Mouse (Mus musculus): Measurements from ENCODE around the gene Bbx. TPM values are rescaled to one million over a fixed set of nuclear protein-coding genes. Genes with fewer than 3 reads are reported as not detected.

Gene Bbx
- polyA plus RNA-seq, 1 experiment = 55.5 TPM

- no peak overlapping the region for H3K27ac ChIP-seq (ENCODE audit: control insufficient read depth, insufficient read depth, low read depth, low read length)
- H3K4me3 ChIP-seq (ENCODE audit: control insufficient read depth, low read depth, low read length) = no peak overlapping the region
- H3K27me3 ChIP-seq (ENCODE audit: control insufficient read depth, insufficient read depth, low read length) = no peaks in the 10 kb centered on the region
- no peaks in the 10 kb centered on the region for H3K4me1 ChIP-seq (ENCODE audit: control insufficient read depth, insufficient read depth, low read length)
- TF ChIP-seq POLR2A (IDR thresholded peaks at IDR 0.05; ENCODE audit: control insufficient read depth, low read depth, low read length) = no peak
- no peak for TF ChIP-seq CTCF (IDR thresholded peaks at IDR 0.05; ENCODE audit: control insufficient read depth, insufficient read depth, insufficient replicate concordance, low read depth, low read length)
- no peaks in the 10 kb centered on the region for H3K36me3 ChIP-seq (ENCODE audit: control insufficient read depth, insufficient read depth, low read length)
Measured at GRCm38 (mm10) chr16:50196118-50196517, 236.1 kb downstream of the Bbx start.

GRCm38 (mm10) chr16:50192626-50193025 is 239.6 kb downstream of the Bbx start:
- Histone ChIP-seq H3K4me3 (ENCODE audit: control insufficient read depth, low read depth, low read length) (no peak overlapping the region), H3K27me3 (ENCODE audit: control insufficient read depth, insufficient read depth, low read length) (no peaks in the 10 kb centered on the region), H3K4me1 (ENCODE audit: control insufficient read depth, insufficient read depth, low read length) (no peaks in the 10 kb centered on the region), H3K36me3 (ENCODE audit: control insufficient read depth, insufficient read depth, low read length) (no peaks in the 10 kb centered on the region), H3K27ac (ENCODE audit: control insufficient read depth, insufficient read depth, low read depth, low read length) (no peak overlapping the region)
- TF ChIP-seq CTCF (IDR thresholded peaks at IDR 0.05; ENCODE audit: control insufficient read depth, insufficient read depth, insufficient replicate concordance, low read depth, low read length) = no peak
- TF ChIP-seq POLR2A (IDR thresholded peaks at IDR 0.05; ENCODE audit: control insufficient read depth, low read depth, low read length) = no peak

DNA sequence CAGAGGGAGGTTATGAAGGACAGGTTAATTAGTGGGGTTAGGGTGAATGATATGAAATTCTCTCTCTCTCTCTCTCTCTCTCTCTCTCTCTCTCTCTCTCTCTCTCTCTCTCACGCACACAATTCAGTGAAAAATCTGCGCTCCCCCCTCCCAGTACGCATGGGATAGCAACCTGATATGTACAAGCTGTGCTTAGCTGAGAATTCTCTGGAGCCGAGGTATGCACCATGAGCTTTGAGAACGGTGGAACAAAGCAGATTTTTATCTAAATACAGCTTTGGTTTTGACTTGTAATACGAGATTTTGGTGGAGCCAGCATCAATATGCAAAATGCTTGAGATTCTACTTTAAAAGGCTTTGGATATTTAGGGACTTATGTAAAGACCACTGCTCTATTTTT is 243.1 kb downstream of the Bbx start:
- no peaks in the 10 kb centered on the region for H3K36me3 ChIP-seq (ENCODE audit: control insufficient read depth, insufficient read depth, low read length)
- H3K27me3 ChIP-seq (ENCODE audit: control insufficient read depth, insufficient read depth, low read length) = no peaks in the 10 kb centered on the region
- no peaks in the 10 kb centered on the region for H3K4me1 ChIP-seq (ENCODE audit: control insufficient read depth, insufficient read depth, low read length)
- TF ChIP-seq CTCF (IDR thresholded peaks at IDR 0.05; ENCODE audit: control insufficient read depth, insufficient read depth, insufficient replicate concordance, low read depth, low read length) (no peak), POLR2A (IDR thresholded peaks at IDR 0.05; ENCODE audit: control insufficient read depth, low read depth, low read length) (no peak)
- no peak overlapping the region for H3K27ac ChIP-seq (ENCODE audit: control insufficient read depth, insufficient read depth, low read depth, low read length)
- H3K4me3 ChIP-seq (ENCODE audit: control insufficient read depth, low read depth, low read length) = no peak overlapping the region

- H3K4me1 ChIP-seq (ENCODE audit: control insufficient read depth, insufficient read depth, low read length) = peaks cover 2% of the 10 kb centered on the region; the same call in 1 of the 2 replicates
- no peaks in the 10 kb centered on the region for H3K36me3 ChIP-seq (ENCODE audit: control insufficient read depth, insufficient read depth, low read length)
- no peak for TF ChIP-seq POLR2A (IDR thresholded peaks at IDR 0.05; ENCODE audit: control insufficient read depth, low read depth, low read length)
- no peak for TF ChIP-seq CTCF (IDR thresholded peaks at IDR 0.05; ENCODE audit: control insufficient read depth, insufficient read depth, insufficient replicate concordance, low read depth, low read length)
- H3K4me3 ChIP-seq (ENCODE audit: control insufficient read depth, low read depth, low read length) = no peak overlapping the region
- H3K27me3 ChIP-seq (ENCODE audit: control insufficient read depth, insufficient read depth, low read length) = no peaks in the 10 kb centered on the region
- H3K27ac ChIP-seq (ENCODE audit: control insufficient read depth, insufficient read depth, low read depth, low read length) = no peak overlapping the region
Measured at GRCm38 (mm10) chr16:50186604-50187003, 245.6 kb downstream of the Bbx start.

- TF ChIP-seq POLR2A (IDR thresholded peaks at IDR 0.05; ENCODE audit: control insufficient read depth, low read depth, low read length) = no peak
- no peak for TF ChIP-seq CTCF (IDR thresholded peaks at IDR 0.05; ENCODE audit: control insufficient read depth, insufficient read depth, insufficient replicate concordance, low read depth, low read length)
- H3K36me3 ChIP-seq (ENCODE audit: control insufficient read depth, insufficient read depth, low read length) = no peaks in the 10 kb centered on the region
- peaks cover 2% of the 10 kb centered on the region; the same call in 1 of the 2 replicates for H3K4me1 ChIP-seq (ENCODE audit: control insufficient read depth, insufficient read depth, low read length)
- no peak overlapping the region for H3K27ac ChIP-seq (ENCODE audit: control insufficient read depth, insufficient read depth, low read depth, low read length)
- H3K4me3 ChIP-seq (ENCODE audit: control insufficient read depth, low read depth, low read length) = no peak overlapping the region
- no peaks in the 10 kb centered on the region for H3K27me3 ChIP-seq (ENCODE audit: control insufficient read depth, insufficient read depth, low read length)
Measured at GRCm38 (mm10) chr16:50185041-50185440, 247.1 kb downstream of the Bbx start.

DNA sequence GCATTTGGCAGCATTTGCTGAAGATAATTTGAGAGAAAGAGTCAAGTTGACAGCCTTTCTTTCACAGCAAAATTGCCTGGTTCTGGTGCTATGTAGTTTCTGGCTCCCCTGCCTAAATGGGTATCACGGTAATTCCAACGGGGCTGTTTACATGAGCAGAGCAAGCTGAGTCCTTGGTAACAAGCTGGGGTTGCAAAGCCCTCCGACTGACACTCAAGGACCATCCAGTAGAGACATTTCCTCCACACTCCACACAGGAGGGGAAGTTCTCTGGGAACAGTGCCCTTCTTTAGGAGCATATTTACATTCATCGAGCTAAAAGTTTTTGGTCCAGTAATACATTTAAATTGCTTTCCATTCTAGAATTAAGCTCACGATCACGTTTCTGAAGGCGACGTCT is 249.2 kb downstream of the Bbx start:
- no peak overlapping the region for H3K4me3 ChIP-seq (ENCODE audit: control insufficient read depth, low read depth, low read length)
- no peaks in the 10 kb centered on the region for H3K36me3 ChIP-seq (ENCODE audit: control insufficient read depth, insufficient read depth, low read length)
- TF ChIP-seq CTCF (IDR thresholded peaks at IDR 0.05; ENCODE audit: control insufficient read depth, insufficient read depth, insufficient replicate concordance, low read depth, low read length) (no peak), POLR2A (IDR thresholded peaks at IDR 0.05; ENCODE audit: control insufficient read depth, low read depth, low read length) (no peak)
- H3K4me1 ChIP-seq (ENCODE audit: control insufficient read depth, insufficient read depth, low read length) = peaks cover 2% of the 10 kb centered on the region; the same call in 1 of the 2 replicates
- no peaks in the 10 kb centered on the region for H3K27me3 ChIP-seq (ENCODE audit: control insufficient read depth, insufficient read depth, low read length)
- H3K27ac ChIP-seq (ENCODE audit: control insufficient read depth, insufficient read depth, low read depth, low read length) = no peak overlapping the region

DNA sequence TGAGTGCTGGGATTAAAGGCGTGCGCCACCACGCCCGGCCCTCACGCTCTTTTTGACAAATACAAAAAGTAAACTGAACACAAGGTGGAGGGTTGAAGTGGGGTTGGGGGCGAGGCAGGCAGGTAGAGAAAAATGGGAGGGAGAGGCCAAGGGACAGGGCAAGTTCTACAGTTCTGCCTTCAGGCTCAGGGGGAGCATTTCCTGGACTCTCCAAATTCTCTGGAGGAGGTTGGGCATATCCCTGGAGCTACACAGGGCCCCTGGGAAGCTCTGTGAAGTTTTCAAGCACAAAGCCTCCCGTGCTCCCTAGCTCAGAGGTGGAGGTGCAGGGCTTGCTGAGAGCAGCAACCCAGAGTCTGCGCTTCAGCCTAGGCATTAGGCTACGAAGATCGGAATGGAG is 249.6 kb downstream of the Bbx start:
- no peak overlapping the region for H3K4me3 ChIP-seq (ENCODE audit: control insufficient read depth, low read depth, low read length)
- H3K4me1 ChIP-seq (ENCODE audit: control insufficient read depth, insufficient read depth, low read length) = peaks cover 2% of the 10 kb centered on the region; the same call in 1 of the 2 replicates
- H3K27me3 ChIP-seq (ENCODE audit: control insufficient read depth, insufficient read depth, low read length) = no peaks in the 10 kb centered on the region
- no peaks in the 10 kb centered on the region for H3K36me3 ChIP-seq (ENCODE audit: control insufficient read depth, insufficient read depth, low read length)
- no peak overlapping the region for H3K27ac ChIP-seq (ENCODE audit: control insufficient read depth, insufficient read depth, low read depth, low read length)
- TF ChIP-seq CTCF (IDR thresholded peaks at IDR 0.05; ENCODE audit: control insufficient read depth, insufficient read depth, insufficient replicate concordance, low read depth, low read length) (no peak), POLR2A (IDR thresholded peaks at IDR 0.05; ENCODE audit: control insufficient read depth, low read depth, low read length) (no peak)

DNA sequence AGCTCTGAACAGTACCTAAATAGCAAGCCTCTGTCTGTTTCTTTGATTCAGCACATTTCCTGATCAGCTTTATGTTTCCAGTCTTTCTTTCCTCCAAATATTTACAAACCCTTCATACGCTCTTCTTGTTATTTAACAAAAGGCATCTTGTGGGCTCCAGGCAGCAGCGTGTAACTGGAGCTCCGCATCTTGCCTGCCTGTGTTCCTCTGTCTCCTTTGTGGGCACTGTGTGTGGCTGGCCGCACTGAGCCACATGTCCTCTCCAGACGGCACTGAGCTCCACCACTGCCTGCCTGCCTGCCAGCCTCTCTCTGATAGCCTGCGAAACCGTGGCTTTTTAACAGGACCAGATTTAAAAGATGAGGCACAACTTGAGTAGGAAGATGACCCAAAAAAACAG is 259.4 kb downstream of the Bbx start:
- peaks cover 2% of the 10 kb centered on the region; the same call in 1 of the 2 replicates for H3K4me1 ChIP-seq (ENCODE audit: control insufficient read depth, insufficient read depth, low read length)
- no peak overlapping the region for H3K27ac ChIP-seq (ENCODE audit: control insufficient read depth, insufficient read depth, low read depth, low read length)
- TF ChIP-seq POLR2A (IDR thresholded peaks at IDR 0.05; ENCODE audit: control insufficient read depth, low read depth, low read length) (no peak), CTCF (IDR thresholded peaks at IDR 0.05; ENCODE audit: control insufficient read depth, insufficient read depth, insufficient replicate concordance, low read depth, low read length) (no peak)
- no peak overlapping the region for H3K4me3 ChIP-seq (ENCODE audit: control insufficient read depth, low read depth, low read length)
- no peaks in the 10 kb centered on the region for H3K27me3 ChIP-seq (ENCODE audit: control insufficient read depth, insufficient read depth, low read length)
- H3K36me3 ChIP-seq (ENCODE audit: control insufficient read depth, insufficient read depth, low read length) = no peaks in the 10 kb centered on the region
